Mouse (Mus musculus) ovary, postnatal 36 days (tissue): ENCODE results near the gene Rsph3a.
"Not testable (repeated sequence)": the region's sequence is repeated elsewhere in the genome, so short reads cannot be mapped to it uniquely, and the experiment has no call there.

Source experiments
- DNase-seq: peaks from one replicate; pipeline ENCODE4 v3.0.0; 2022; ENCODE audit warnings: low spot score, mixed read lengths

Rsph3a gene

GRCm38 (mm10) chr17:7928662-7929061, 16.8 kb upstream of the Rsph3a start:
- no peak for DNase-seq

- DNase-seq: no peak
Observed at GRCm38 (mm10) chr17:7929279-7929678, 16.1 kb upstream of the Rsph3a start.

GRCm38 (mm10) chr17:7931096-7931990, 14.1 kb upstream of the Rsph3a start:
- DNase-seq: no peak

GRCm38 (mm10) chr17:7932121-7932520, 13.3 kb upstream of the Rsph3a start:
- not testable (repeated sequence) for DNase-seq

GRCm38 (mm10) chr17:7939640-7940039, 5.8 kb upstream of the Rsph3a start:
- peak; percentile 19 for DNase-seq

- DNase-seq: not testable (repeated sequence)
Observed at GRCm38 (mm10) chr17:7946053-7946627, 726 bp downstream of the Rsph3a start.

GRCm38 (mm10) chr17:7951333-7951732, 5.9 kb downstream of the Rsph3a start:
- not testable (repeated sequence) for DNase-seq

GRCm38 (mm10) chr17:7957242-7957641, 11.8 kb downstream of the Rsph3a start:
- DNase-seq: not testable (repeated sequence)

GRCm38 (mm10) chr17:7963333-7963732, 17.9 kb downstream of the Rsph3a start:
- not testable (repeated sequence) for DNase-seq

GRCm38 (mm10) chr17:7964398-7964797, 19.0 kb downstream of the Rsph3a start:
- not testable (repeated sequence) for DNase-seq

GRCm38 (mm10) chr17:7968490-7968889, 23.1 kb downstream of the Rsph3a start:
- DNase-seq: not testable (repeated sequence)

- DNase-seq: not testable (repeated sequence)
Observed at GRCm38 (mm10) chr17:7969782-7970181, 24.4 kb downstream of the Rsph3a start.

GRCm38 (mm10) chr17:7983484-7983883, 38.1 kb downstream of the Rsph3a start:
- DNase-seq: not testable (repeated sequence)

- not testable (repeated sequence) for DNase-seq
Observed at GRCm38 (mm10) chr17:7985597-7985996, 40.2 kb downstream of the Rsph3a start.

- not testable (repeated sequence) for DNase-seq
Observed at GRCm38 (mm10) chr17:7987038-7987437, 41.6 kb downstream of the Rsph3a start.

GRCm38 (mm10) chr17:8003248-8003647, 57.8 kb downstream of the Rsph3a start:
- not testable (repeated sequence) for DNase-seq

- not testable (repeated sequence) for DNase-seq
Observed at GRCm38 (mm10) chr17:8006771-8007170, 61.4 kb downstream of the Rsph3a start.

GRCm38 (mm10) chr17:8009565-8009964, 64.2 kb downstream of the Rsph3a start:
- DNase-seq: not testable (repeated sequence)

GRCm38 (mm10) chr17:8013974-8014373, 68.6 kb downstream of the Rsph3a start:
- not testable (repeated sequence) for DNase-seq

- DNase-seq: not testable (repeated sequence)
Observed at GRCm38 (mm10) chr17:8022675-8023074, 77.3 kb downstream of the Rsph3a start.

- not testable (repeated sequence) for DNase-seq
Observed at GRCm38 (mm10) chr17:8027475-8028168, 82.2 kb downstream of the Rsph3a start.
